In genomic region chr17:56509707-56510472, GRCm38 (mm10) we compare ENCODE assay signal across 9 mouse cellular contexts. TPM values are rescaled to one million over a fixed set of nuclear protein-coding genes. Genes with fewer than 3 reads are reported as not detected.
A peak's percentile ranks its signal among the peaks of the same experiment; 100 is the strongest.
DNase-seq lines count a peak whose midpoint lies in the region; ATAC-seq lines count a peak whose summit lies in the region.
"Had no signal": no experiment of that assay in that cellular context is flagged by ENCODE, and none has a peak within 500 bp of the region (broad histone marks: within the 10 kb centered on the region; RNA-seq: fewer than 3 reads in every experiment).

No protein-coding gene starts in this region.

- no peaks in the 10 kb centered on the region for H3K36me3 ChIP-seq in embryonic facial prominence, embryonic 10.5 days (replicated peaks)

- 3% methylated on average over 34 of the region's 37 CpGs for WGBS in embryonic facial prominence, embryonic 10.5 days

- peaks cover 79% of the 10 kb centered on the region for H3K27me3 ChIP-seq in embryonic facial prominence, embryonic 10.5 days (replicated peaks; ENCODE audit: low read depth, poor library complexity, severe bottlenecking)

- H3K27ac ChIP-seq in embryonic facial prominence, embryonic 10.5 days (replicated peaks), result peak overlapping the region; percentile 19; the same call in 1 of the 2 replicates
- H3K27ac ChIP-seq: macrophage had no signal

- H3K9me3 ChIP-seq in embryonic facial prominence, embryonic 10.5 days, result peaks cover 11% of the 10 kb centered on the region

- no peak for ATAC-seq in erythroid progenitor cell, adult 5-6 weeks (replicated peaks; ENCODE audit: low FRiP score, poor library complexity, severe bottlenecking)

- DNase-seq in thymus, postnatal 4 days, result peak; percentile 25
- no peak for DNase-seq in thymus, postnatal 36 days
- DNase-seq in embryonic facial prominence, embryonic 10.5 days (ENCODE audit: low spot score), result peak; percentile 85
- peak; percentile 19 to 48 for DNase-seq in kidney, postnatal 25 days
- peak; percentile 64 for DNase-seq in neural tube, embryonic 10.5 days (ENCODE audit: extremely low spot score, low spot score)
- DNase-seq in right cerebral cortex, postnatal 25 days, result no peak

- peak overlapping the region; percentile 41 for H3K4me3 ChIP-seq in embryonic facial prominence, embryonic 10.5 days

- peaks cover 56% of the 10 kb centered on the region for H3K4me1 ChIP-seq in embryonic facial prominence, embryonic 10.5 days

RNA-seq across cellular contexts. Expression of gene Znrf4, which starts 2.3 kb away (rescaled TPM):
- not detected in 2 replicates for polyA plus RNA-seq in embryonic facial prominence, embryonic 10.5 days (2016; fragmentation: Nextera tagmentation; extraction: Ambion mirVana)
- total RNA-seq in erythroid progenitor cell, adult 5-6 weeks (2015; ENCODE audit: low replicate concordance), result not detected in 2 replicates
- total RNA-seq in erythroid progenitor cell, adult 5-6 weeks (2017; ENCODE audit: low replicate concordance), result not detected in 2 replicates
- total RNA-seq: common myeloid progenitor, adult 5-6 weeks had no signal
- polyA plus RNA-seq: macrophage had no signal

RNA-seq across cellular contexts. Expression of gene Ptprs, which starts 33.6 kb away (rescaled TPM):
- polyA plus RNA-seq in embryonic facial prominence, embryonic 10.5 days (2016; fragmentation: Nextera tagmentation; extraction: Ambion mirVana), result 85.0 and 86.4 TPM in 2 replicates
- total RNA-seq in erythroid progenitor cell, adult 5-6 weeks (2015; ENCODE audit: low replicate concordance), result 7.9 and 10.9 TPM in 2 replicates
- total RNA-seq in erythroid progenitor cell, adult 5-6 weeks (2017; ENCODE audit: low replicate concordance), result 2.1 and 4.7 TPM in 2 replicates

RNA-seq across cellular contexts. Expression of gene Gm20219, which starts 44.3 kb away (rescaled TPM):
- polyA plus RNA-seq in embryonic facial prominence, embryonic 10.5 days (2016; fragmentation: Nextera tagmentation; extraction: Ambion mirVana), result 0.96 and 1.2 TPM in 2 replicates
- total RNA-seq in erythroid progenitor cell, adult 5-6 weeks (2015; ENCODE audit: low replicate concordance), result 6.1 TPM in 1 of 2 replicates, not detected in the other
- 1.2 TPM in 1 of 2 replicates, not detected in the other for total RNA-seq in erythroid progenitor cell, adult 5-6 weeks (2017; ENCODE audit: low replicate concordance)
- total RNA-seq: common myeloid progenitor, adult 5-6 weeks had no signal

Comparison
In these comparisons a context has a peak if more than half of its experiments do, and no peak if none do; other contexts are left out.
1. DNase-seq: peak in thymus, postnatal 4 days (single experiment), embryonic facial prominence, embryonic 10.5 days (single experiment), kidney, postnatal 25 days (2 of 2) and neural tube, embryonic 10.5 days (single experiment); none in thymus, postnatal 36 days (0 of 2) and right cerebral cortex, postnatal 25 days (single experiment).